Mouse (Mus musculus) thymus, adult 18-20 months (tissue): ENCODE results near the gene Cul9.

Experiments used
- DNase-seq, 2 experiments: peaks; one replicate each; pipeline ENCODE4 v3.0.0; 2022; ENCODE audit warnings: mixed read lengths in 2 of 2

Gene Cul9

GRCm38 (mm10) chr17:46552841-46553423, 6.7 kb upstream of the Cul9 start:
- peak; percentile 44 to 58 for DNase-seq

GRCm38 (mm10) chr17:46552151-46552550, 6.0 kb upstream of the Cul9 start:
- no peak for DNase-seq

GRCm38 (mm10) chr17:46551369-46551768, 5.2 kb upstream of the Cul9 start:
- DNase-seq = no peak

- no peak for DNase-seq
These were observed 4.7 kb upstream of the Cul9 start for GRCm38 (mm10) chr17:46550904-46551303.

GRCm38 (mm10) chr17:46549642-46550041, 3.5 kb upstream of the Cul9 start:
- no peak for DNase-seq

GRCm38 (mm10) chr17:46549193-46549592, 3.0 kb upstream of the Cul9 start:
- DNase-seq = no peak

GRCm38 (mm10) chr17:46548741-46549140, 2.6 kb upstream of the Cul9 start:
- DNase-seq = no peak

- no peak for DNase-seq
These were observed 1.7 kb upstream of the Cul9 start for GRCm38 (mm10) chr17:46547923-46548322.

GRCm38 (mm10) chr17:46546995-46547394, 807 bp upstream of the Cul9 start:
- DNase-seq = no peak

GRCm38 (mm10) chr17:46546591-46546990, 403 bp upstream of the Cul9 start:
- no peak for DNase-seq

- DNase-seq = no peak
These were observed 2.5 kb downstream of the Cul9 start for GRCm38 (mm10) chr17:46543661-46544060.

- DNase-seq = peak in 1 of 2 experiments; percentile 31
These were observed 20.4 kb downstream of the Cul9 start for GRCm38 (mm10) chr17:46525579-46526307.

GRCm38 (mm10) chr17:46525065-46525464, 21.1 kb downstream of the Cul9 start:
- DNase-seq = no peak

GRCm38 (mm10) chr17:46521963-46522668, 24.1 kb downstream of the Cul9 start:
- DNase-seq = no peak

GRCm38 (mm10) chr17:46521174-46521573, 25.0 kb downstream of the Cul9 start:
- no peak for DNase-seq

GRCm38 (mm10) chr17:46520385-46520979, 25.7 kb downstream of the Cul9 start:
- no peak for DNase-seq

- DNase-seq = no peak
These were observed 26.2 kb downstream of the Cul9 start for GRCm38 (mm10) chr17:46519971-46520370.

GRCm38 (mm10) chr17:46513329-46513728, 32.9 kb downstream of the Cul9 start:
- no peak for DNase-seq

- no peak for DNase-seq
These were observed 35.0 kb downstream of the Cul9 start for GRCm38 (mm10) chr17:46511059-46511710.

GRCm38 (mm10) chr17:46505617-46506016, 40.6 kb downstream of the Cul9 start:
- DNase-seq = no peak

- no peak for DNase-seq
These were observed 42.1 kb downstream of the Cul9 start for GRCm38 (mm10) chr17:46503847-46504638.

- DNase-seq = no peak
These were observed 43.4 kb downstream of the Cul9 start for GRCm38 (mm10) chr17:46502775-46503174.
